Mouse (Mus musculus): ENCODE measurements around the gene Izumo3.
"Not testable (repeated sequence)": the region's sequence is repeated elsewhere in the genome, so short reads cannot be mapped to it uniquely, and the experiment has no call there.

Gene Izumo3

DNA sequence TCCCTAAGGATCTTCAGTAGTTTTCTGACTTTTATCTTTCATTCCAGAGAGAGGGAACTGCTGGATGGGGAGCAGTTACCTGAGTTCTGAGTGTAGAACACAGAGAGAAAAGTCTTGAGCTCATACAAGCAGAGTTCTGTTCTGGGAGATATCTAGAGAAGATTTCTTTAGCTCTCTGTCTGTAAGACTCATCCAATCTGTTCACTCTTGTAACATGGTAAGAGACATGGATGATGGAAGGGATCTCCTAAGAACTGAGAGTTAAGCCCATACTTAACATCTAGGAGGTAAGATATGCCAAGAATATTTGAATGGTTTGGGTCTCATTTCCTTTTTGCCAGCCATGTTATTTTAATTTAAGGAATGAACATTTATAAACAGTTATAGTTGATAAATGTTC lies at the start of gene Izumo3:
Gene Izumo3, minus strand, starts transcription at position 101 of the 400 bp plus-strand sequence.
- no peak for DNase-seq (ENCODE audit: low spot score)

DNA sequence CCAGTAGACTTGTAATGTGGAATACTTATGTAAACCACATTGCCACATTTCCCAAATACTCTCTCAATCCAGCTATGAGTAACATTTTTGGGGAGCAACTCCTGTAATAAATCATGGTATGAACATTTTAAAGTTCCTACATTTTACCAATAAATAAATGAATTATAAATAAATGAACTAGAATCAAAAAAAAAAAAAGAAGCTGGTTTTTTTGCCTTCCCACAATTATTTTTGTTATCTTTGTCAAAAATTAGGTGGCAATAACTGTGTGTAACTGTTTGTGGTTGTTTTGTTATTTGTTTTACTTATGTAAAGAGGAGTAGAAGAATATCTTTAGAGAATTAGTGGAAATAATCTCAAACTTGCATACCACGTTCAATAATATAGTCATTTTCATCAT lies 44.6 kb upstream of the Izumo3 start, which contains the start of gene Gm12666:
Gene Gm12666, minus strand, starts transcription at position 101 of the 400 bp plus-strand sequence.
- not testable (repeated sequence) for DNase-seq (ENCODE audit: low spot score)

DNA sequence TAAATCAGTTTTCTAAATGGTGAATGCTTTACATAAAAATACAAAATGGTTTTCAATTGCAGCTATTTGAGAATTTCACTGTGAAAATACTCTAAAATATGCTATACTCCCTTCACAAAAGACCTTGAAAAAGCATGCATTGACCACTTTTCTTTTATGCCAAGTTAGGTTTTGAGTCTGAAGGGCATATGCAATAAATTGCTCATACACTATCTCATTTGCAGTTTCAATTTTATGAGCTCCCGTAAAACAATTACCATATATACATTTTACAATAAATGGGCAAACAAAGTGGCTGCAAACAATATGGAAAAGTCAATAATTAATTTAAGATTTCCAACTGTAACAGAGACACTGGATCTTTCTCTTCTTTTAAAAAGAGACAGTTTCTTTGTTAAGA lies 5.6 kb upstream of the Izumo3 start:
- no peak for DNase-seq (ENCODE audit: low spot score)

DNA sequence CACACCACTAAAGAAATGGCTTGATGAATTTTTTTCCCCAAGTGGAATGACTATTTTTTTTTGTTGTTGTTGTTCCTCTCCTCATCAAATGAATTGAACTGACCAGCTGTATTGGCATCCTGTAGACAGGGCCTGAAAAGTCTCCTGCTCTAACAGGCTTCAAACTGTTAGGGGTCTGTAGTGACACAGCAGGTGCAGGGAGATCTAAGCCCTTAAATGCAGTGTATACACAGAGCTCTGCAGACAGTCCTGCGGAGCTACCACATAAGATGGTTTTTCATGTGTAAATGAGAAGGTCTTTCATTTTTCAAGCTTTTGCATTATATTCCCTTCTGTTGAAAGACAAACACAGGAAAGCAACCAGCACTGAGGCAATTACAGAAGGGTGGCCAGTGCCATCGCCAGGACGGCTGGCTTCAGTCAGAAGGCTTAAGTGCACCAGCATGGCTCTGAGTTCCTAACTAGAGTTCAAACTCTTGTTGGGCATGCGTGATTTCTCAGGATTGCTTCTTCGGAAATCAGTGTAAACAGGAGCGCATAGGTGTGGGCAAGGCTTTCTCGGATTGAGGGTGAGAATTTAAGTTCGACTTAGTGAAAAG lies 35.5 kb downstream of the Izumo3 start:
- no peak for DNase-seq (ENCODE audit: low spot score)

DNA sequence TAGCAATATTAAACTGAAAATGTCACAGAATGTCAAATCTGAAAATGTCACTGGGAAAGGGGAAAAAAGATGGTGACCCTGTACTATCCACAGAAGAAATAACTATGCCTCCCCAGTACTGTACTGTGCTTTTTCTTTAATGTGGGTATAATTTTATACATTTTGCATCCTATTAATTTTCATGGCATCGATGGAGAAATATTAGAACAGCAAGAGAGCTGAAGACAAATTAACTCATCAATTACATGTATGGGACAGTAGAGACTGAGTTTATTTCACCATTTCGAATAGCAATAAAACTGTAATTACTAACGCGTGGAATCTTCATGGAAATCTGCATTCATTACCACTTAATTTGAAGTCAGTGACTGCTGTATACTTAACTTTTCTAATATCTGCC lies 49.6 kb downstream of the Izumo3 start:
- DNase-seq (ENCODE audit: low spot score), result no peak

DNA sequence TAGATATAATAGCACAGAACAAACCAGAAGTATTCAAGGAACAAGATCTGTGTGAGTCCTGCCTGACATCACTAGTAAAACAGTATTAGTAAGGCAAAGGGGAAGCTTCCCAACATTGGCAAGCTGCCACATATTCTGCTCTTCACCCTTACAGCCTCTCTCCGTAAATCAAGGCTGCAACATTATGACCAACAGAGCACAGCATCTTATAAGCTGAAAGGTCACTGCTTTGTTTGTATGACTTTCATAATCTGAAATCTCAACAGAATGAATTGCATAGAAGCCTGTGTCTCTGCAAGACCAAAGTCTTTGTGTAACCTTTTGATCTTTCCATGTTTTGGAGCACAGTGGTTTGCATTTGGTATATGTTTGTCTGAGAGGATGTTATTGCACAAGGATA lies 51.1 kb downstream of the Izumo3 start:
- no peak for DNase-seq (ENCODE audit: low spot score)
